Mouse (Mus musculus) megakaryocyte-erythroid progenitor cell, adult 5-6 weeks (primary cell): Measurements from ENCODE around the gene Them4. TPM values are rescaled to one million over a fixed set of nuclear protein-coding genes. Genes with fewer than 3 reads are reported as not detected.
"Not testable (repeated sequence)": the region's sequence is repeated elsewhere in the genome, so short reads cannot be mapped to it uniquely, and the experiment has no call there.

Experiments
- ATAC-seq: replicated peaks from 2 replicates; pipeline ENCODE4 v1.8.0; 2016; ENCODE audit warnings: mild to moderate bottlenecking, inconsistent platforms; ENCODE audit not compliant: severe bottlenecking, poor library complexity, low FRiP score, low TSS enrichment
- total RNA-seq, 2 experiments: library from RNA; stranded (forward) in 1 of 2; stranded (reverse) in 1 of 2; fragments of 200-1000, 215-1000 nt in 1 of 2; fragments of >200 nt in 1 of 2; fragmentation: Nextera tagmentation in 1 of 2; gene quantifications; 2 replicates each; pipeline ENCODE4 v1.2.3; 2014 to 2017

Them4 gene
- 2.9 and 4.3 TPM in 2 replicates for total RNA-seq (2014; fragmentation: Nextera tagmentation)
- total RNA-seq (2017) = 0.38 and 4.8 TPM in 2 replicates

DNA sequence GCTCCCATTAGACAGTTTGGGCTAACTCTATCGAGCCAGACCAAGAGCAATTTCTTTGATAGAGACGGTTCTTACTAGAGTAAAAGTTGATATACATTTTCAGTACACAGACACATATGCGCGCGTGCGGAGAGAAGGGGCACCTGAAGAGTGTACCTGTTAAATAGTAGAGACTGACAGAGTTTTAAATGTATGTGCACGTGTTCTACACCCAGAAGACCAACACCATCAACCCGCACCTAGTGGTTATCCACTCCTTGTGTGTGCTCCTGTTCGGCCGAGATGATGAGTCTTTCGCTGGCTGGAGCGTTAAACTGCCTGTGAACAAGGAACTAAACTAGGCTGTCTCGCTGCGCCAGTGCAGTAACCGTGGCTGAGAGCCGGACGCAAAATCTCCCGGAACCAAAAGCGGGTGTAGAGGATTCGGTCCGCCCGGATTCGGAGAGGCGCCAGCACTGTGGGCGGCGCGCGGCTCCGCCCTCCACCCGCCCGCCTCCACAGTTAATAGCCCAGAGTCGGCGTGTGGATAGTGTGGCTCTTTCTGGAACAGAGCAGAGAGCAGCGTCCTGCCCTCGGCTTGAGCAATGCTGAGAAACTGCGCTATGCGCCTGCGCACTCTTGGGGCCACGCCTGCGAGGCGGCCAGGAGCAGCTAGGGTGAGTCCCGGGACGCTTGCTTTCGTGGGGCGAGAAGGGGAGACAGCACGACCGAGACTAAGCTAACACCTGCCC lies at the start of gene Them4:
Gene Them4 (plus strand): TSS at position 457 of the 731 bp plus-strand sequence.
- peak; percentile 98 for ATAC-seq

- ATAC-seq = peak; percentile 65
These were observed 49.3 kb upstream of the Them4 start for GRCm38 (mm10) chr3:94260598-94260997.

GRCm38 (mm10) chr3:94263736-94264135 lies 46.2 kb upstream of the Them4 start, which contains the start of gene Gm4778:
Gene Gm4778, plus strand, starts transcription at chr3:94264036.
- not testable (repeated sequence) for ATAC-seq

GRCm38 (mm10) chr3:94275991-94276390 lies 33.9 kb upstream of the Them4 start:
- ATAC-seq = no peak

DNA sequence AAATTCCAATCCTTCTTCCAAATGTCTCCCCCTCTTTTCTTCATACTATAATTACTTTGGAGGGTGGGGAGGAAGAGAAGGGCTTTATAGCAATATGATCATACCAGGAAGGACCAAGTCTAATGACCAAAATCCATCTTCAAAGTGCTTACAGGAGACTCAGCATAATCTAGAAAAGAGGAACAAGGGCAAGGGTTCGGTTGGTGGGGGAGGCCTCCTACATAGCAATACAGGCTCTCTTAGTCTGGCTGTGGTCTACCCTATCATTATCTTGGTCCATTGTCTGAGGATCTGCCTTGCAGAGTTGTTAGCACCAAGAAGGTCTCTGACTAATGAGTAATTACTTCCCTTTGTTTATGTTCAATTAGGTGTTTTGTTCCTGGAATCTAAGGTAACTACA lies 4.4 kb upstream of the Them4 start:
- no peak for ATAC-seq

DNA sequence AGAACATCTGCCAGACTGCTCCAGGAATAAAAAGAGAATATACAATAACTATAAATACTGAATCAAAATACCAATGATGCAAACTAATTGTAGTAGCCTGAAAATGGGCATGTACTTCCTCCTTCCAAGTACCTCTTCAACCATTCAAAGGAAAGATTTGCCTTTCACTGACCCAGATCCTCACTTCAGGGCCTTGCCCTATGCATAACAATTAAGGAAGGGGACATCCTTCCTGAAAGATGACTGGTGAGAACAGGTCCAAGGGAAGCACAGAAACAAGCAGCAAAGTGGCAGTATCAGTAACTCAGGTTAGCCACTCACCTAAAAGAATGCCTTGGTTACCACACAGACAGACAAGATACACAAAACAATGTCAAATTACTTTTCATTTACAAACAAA lies 2.9 kb upstream of the Them4 start:
- ATAC-seq = no peak

GRCm38 (mm10) chr3:94310491-94310890 lies 602 bp downstream of the Them4 start:
- ATAC-seq = no peak

GRCm38 (mm10) chr3:94310911-94311310 lies 1.0 kb downstream of the Them4 start:
- ATAC-seq = no peak

GRCm38 (mm10) chr3:94311376-94311775 lies 1.5 kb downstream of the Them4 start:
- ATAC-seq = no peak

DNA sequence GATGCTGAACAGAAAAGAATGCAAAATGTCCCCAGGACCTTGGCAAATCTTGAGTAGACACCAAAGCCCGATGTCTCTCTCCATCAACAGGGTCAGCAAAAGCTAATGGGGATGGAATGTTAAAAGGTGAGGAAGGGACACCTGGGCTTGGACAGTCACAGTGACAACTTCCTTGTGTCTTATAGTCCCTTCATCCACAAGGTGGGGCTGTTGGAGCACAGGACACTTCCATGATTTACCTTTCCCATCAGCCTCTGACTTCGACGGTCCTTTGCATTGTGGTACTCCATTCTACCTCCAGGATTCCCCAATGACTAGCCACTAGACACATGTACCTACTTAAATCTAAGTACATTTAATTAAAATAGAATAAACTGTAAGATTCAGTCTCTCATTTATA lies 18.8 kb downstream of the Them4 start:
- ATAC-seq = no peak

GRCm38 (mm10) chr3:94334442-94334841 lies 24.6 kb downstream of the Them4 start:
- peak; percentile 77 for ATAC-seq

- no peak for ATAC-seq
These were observed 28.6 kb downstream of the Them4 start for GRCm38 (mm10) chr3:94338522-94338921.

GRCm38 (mm10) chr3:94341959-94342422 lies 32.1 kb downstream of the Them4 start, which contains the start of gene Them5:
Gene Them5, plus strand, starts transcription at chr3:94342099.
- ATAC-seq = no peak

DNA sequence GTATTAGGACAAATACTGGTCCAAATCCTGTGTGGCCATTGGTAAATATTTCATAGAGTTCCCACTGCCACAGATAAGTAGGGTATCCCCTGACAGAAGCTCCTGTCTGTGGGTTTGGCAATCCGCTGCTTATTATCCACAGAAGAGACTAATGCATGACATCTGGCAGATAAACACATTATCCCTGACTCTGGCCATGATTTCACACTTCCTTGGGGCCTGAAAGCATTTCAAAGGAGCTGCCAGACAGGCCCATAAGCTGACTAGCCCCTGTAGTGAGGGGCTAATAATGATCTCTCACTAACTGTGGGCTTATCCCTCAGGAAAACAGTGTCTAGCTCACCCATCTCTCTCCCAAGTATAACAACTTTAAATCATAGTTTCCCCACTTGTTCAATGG lies 32.7 kb downstream of the Them4 start:
- ATAC-seq = no peak

DNA sequence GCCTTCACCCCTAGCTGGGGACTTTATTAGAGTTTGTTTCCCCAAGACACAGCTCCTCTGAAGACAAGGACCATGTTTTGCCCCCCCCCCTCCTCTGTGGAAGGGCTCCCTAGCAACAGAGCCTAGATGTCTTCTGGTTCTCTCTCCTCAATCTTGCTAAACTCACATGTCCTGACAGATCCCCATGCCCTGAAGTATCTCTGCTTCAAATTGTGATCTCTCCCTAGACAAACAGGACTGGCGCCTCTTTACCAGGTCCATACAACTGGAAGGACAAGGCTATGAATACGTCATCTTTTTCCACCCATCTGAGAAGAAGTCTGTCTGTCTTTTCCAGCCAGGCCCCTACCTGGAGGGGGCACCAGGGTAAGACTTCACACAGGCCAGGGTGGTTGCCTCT lies 34.3 kb downstream of the Them4 start:
- ATAC-seq = no peak

GRCm38 (mm10) chr3:94344897-94345296 lies 35.0 kb downstream of the Them4 start:
- ATAC-seq = no peak

DNA sequence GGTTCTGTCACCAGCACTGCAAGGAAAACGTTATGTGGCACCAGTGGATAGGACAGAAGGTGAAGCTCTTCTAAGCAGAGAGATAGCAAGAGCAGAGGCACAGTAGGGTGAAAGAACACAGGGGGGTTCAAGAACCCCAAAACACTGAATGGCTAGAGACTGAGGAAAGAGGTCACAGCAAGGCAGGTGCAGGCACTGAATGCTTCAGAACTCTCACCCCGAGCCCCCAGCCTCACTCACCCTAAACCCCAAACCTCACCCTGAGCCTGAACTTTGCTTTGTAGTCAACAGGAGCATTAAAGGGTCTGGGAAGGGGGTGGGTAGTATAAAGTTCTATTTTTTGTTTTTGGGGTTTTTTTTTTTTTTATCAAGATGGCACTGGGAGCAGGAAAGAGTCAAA lies 38.3 kb downstream of the Them4 start:
- ATAC-seq = no peak

DNA sequence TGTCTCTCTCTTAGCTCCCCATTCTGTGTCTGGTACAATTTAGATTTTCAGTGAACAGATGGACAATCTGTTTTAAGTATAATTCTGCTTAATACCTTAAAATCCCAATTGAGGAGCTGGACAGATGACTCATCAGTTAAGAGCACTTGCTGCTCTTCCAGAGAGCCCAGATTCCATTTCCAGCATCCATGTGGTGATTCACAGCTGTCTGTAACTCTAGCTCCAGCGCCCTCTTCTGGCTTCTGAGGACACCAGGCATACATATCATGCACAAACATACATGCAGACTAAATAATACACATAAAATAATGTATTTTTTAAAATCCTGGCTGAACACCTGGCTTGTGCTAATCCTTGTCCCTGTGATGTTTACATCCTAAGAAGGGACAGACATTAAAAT lies 50.9 kb downstream of the Them4 start:
- no peak for ATAC-seq

DNA sequence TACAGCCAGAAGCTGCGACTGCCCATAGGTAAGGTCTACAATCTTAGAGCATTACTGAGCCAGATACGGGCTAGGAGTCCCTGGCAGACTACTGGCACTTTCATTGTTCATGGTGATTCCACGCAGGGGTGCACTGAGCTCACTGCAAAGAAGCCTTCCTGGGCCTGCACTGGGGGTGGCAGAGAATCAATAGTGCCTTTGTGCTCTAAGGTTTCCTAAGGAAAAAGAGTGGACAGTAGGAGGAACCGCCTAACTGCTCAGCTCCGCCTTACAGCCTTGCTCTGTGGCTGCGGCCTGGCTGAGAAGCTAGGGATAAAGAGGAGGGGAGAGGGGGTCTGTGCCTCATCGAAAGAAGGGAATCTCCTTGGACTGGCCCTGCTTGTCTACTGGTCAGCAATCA lies 52.2 kb downstream of the Them4 start, which contains the start of gene C2cd4d:
Gene C2cd4d (plus strand): TSS at position 301 of the 400 bp plus-strand sequence.
- ATAC-seq = no peak

GRCm38 (mm10) chr3:94363291-94364153 lies 53.6 kb downstream of the Them4 start:
- no peak for ATAC-seq
